Mouse (Mus musculus) small intestine, adult 2 months (tissue): ENCODE results near the gene Cngb1.

ENCODE experiments used
- CTCF ChIP-seq: fragments of 200-500 bp; IDR thresholded peaks from 2 replicates; pipeline ENCODE4 v1.5.1; 2012; ENCODE audit warnings: low read depth, mild to moderate bottlenecking, control low read depth, inconsistent platforms, low read length, moderate library complexity, mixed read lengths; ENCODE audit not compliant: insufficient replicate concordance, insufficient read length; ENCODE audit errors: extremely low read depth
- POLR2A ChIP-seq: fragments of 200-500 bp; IDR thresholded peaks from 2 replicates; pipeline ENCODE4 v1.6.1; 2012; ENCODE audit warnings: low read depth, mild to moderate bottlenecking, control low read depth, inconsistent platforms, low read length, moderate library complexity

DNA sequence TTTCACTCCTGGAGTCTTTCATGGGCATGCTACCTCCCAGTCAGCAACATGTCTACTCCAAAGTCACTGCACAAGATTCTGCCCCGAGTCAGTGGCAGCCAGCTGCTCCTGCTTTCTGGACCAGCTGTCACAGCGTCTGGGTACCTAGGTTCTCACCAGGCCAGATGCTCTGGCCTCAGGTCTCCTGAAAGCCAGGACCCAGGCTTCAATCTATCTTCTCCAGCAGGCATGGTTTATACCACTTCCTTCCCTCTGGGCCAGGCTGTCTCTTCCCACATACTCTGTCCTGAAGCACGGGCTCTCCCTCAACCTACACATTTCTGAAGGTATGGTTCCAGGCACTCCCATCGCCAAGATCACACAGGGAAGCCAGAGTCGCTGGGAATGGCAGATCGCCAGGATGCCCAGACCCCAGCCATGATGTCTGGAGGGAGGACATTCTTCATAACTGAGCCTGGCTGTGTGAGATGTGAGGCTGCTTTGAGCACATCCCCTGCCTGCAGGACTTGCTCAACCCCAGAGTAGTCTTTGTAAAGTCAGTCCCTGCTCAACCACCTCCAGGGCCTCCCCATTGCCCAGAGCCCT, 17.2 kb downstream of the Cngb1 start:
- TF ChIP-seq CTCF, result no peak
- TF ChIP-seq POLR2A, result no peak
